In the genomic region with DNA sequence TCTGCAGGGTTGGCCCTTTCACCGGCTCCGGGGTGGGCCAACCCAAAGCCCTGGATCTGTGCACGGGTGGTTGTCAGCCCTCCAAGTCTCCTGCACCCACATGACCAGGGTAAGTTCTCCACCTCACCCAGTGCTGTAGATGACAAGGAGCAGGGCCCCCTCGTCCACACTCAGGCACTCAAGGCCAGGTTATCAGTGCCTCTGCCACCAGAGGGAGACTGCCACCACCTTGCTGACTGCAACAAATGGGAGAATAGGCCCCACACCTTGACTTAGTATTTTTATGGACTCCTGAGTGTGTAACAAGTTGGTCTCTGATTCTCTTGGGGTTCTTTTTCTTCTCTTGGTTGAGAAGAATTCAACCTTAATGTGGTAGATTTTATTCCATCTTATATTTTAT, we compare ENCODE assay signal across 9 mouse cellular contexts. TPM values are rescaled to one million over a fixed set of nuclear protein-coding genes. Genes with fewer than 3 reads are reported as not detected.
DNase-seq lines count a peak whose midpoint lies in the region; ATAC-seq and TF ChIP-seq lines count a peak whose summit lies in the region.
"Had no signal": no experiment of that assay in that cellular context is flagged by ENCODE, and none has a peak within 500 bp of the region (broad histone marks: within the 10 kb centered on the region; RNA-seq: fewer than 3 reads in every experiment).

No protein-coding gene starts in this region.

- H3K4me3 ChIP-seq in ES-Bruce4 (ENCODE audit: low read depth, low read length), result no peak overlapping the region

- H3K9me3 ChIP-seq in ES-Bruce4 (replicated peaks; ENCODE audit: control insufficient read depth, insufficient read depth, low read length, poor library complexity, severe bottlenecking), result no peaks in the 10 kb centered on the region; the same call in 1 of the 2 replicates

- ATAC-seq in granulocyte monocyte progenitor cell, adult 5-6 weeks (replicated peaks; ENCODE audit: poor library complexity, severe bottlenecking), result peak; percentile 40

- H3K4me1 ChIP-seq in ES-Bruce4 (ENCODE audit: control insufficient read depth, insufficient read depth, low read length), result peaks cover 5% of the 10 kb centered on the region

- H3K27ac ChIP-seq in ES-Bruce4 (ENCODE audit: insufficient read depth, low read length), result no peak overlapping the region

- peak; percentile 80 for TF ChIP-seq CTCF in ES-Bruce4 (IDR thresholded peaks at IDR 0.05; ENCODE audit: low read depth, low read length)

- no peaks in the 10 kb centered on the region for H3K36me3 ChIP-seq in ES-Bruce4 (ENCODE audit: control insufficient read depth, insufficient read depth, low read length, poor library complexity, severe bottlenecking)

- peak; percentile 25 for DNase-seq in kidney, postnatal 10 days
- DNase-seq in kidney, adult 18-20 months, result no peak
- peak; percentile 37 for DNase-seq in naive thymus-derived CD4-positive, alpha-beta T cell, adult 2 months (ENCODE audit: low read depth)
- DNase-seq in cerebellum, adult 18-20 months, result no peak
- DNase-seq in gastrocnemius, adult 18-20 months (ENCODE audit: low spot score), result no peak
- DNase-seq in layer of hippocampus, adult 11-12 months (ENCODE audit: low spot score), result no peak
- DNase-seq: midbrain, embryonic 14.5 days had no signal

- no peak overlapping the region for H3K9ac ChIP-seq in ES-Bruce4 (ENCODE audit: low read depth, poor library complexity, severe bottlenecking)

- TF ChIP-seq EP300 in ES-Bruce4 (IDR thresholded peaks at IDR 0.05; ENCODE audit: insufficient read depth, low read depth, low read length), result no peak

- H3K27me3 ChIP-seq in ES-Bruce4 (ENCODE audit: control insufficient read depth, insufficient read depth, low read length, poor library complexity, severe bottlenecking), result no peaks in the 10 kb centered on the region

- TF ChIP-seq POLR2A in ES-Bruce4 (IDR thresholded peaks at IDR 0.05; ENCODE audit: insufficient read depth, low read length), result no peak

RNA-seq across cellular contexts. Expression of gene Efhb, which starts 2.4 kb away (rescaled TPM):
- 1.7 and 2.1 TPM in 2 replicates for polyA plus RNA-seq in ES-Bruce4 (2011; ENCODE audit: insufficient read depth, insufficient read length, low read depth, missing spikeins)
- total RNA-seq in granulocyte monocyte progenitor cell, adult 5-6 weeks (2014; fragmentation: Nextera tagmentation), result not detected in 2 replicates
- total RNA-seq in granulocyte monocyte progenitor cell, adult 5-6 weeks (2017), result not detected in 2 replicates
- total RNA-seq in gastrocnemius, adult 18-20 months (2021), result under 1 TPM; 0.14 to 0.17 TPM

RNA-seq across cellular contexts. Expression of gene Rab5a, which starts 13.5 kb away (rescaled TPM):
- 90.7 and 92.3 TPM in 2 replicates for polyA plus RNA-seq in ES-Bruce4 (2011; ENCODE audit: insufficient read depth, insufficient read length, low read depth, missing spikeins)
- total RNA-seq in granulocyte monocyte progenitor cell, adult 5-6 weeks (2014; fragmentation: Nextera tagmentation), result 29.6 and 38.1 TPM in 2 replicates
- total RNA-seq in granulocyte monocyte progenitor cell, adult 5-6 weeks (2017), result 53.5 and 55.0 TPM in 2 replicates
- total RNA-seq in gastrocnemius, adult 18-20 months (2021), result 10 to 100 TPM; 49.5 to 52.4 TPM

Comparison
In these comparisons a context has a peak if more than half of its experiments do, and no peak if none do; other contexts are left out.
1. DNase-seq: peak in kidney, postnatal 10 days (single experiment) and naive thymus-derived CD4-positive, alpha-beta T cell, adult 2 months (single experiment); none in kidney, adult 18-20 months (single experiment), cerebellum, adult 18-20 months (0 of 2), gastrocnemius, adult 18-20 months (single experiment) and layer of hippocampus, adult 11-12 months (single experiment).